Mouse (Mus musculus) liver, postnatal 0 days (tissue): ENCODE data around the gene Fat4. TPM values are rescaled to one million over a fixed set of nuclear protein-coding genes. Genes with fewer than 3 reads are reported as not detected.
A peak's percentile ranks its signal among the peaks of the same experiment; 100 is the strongest.

Experiments used
- ATAC-seq: fragments of 200-750 bp; cut with Nextera tagmentation; 2 replicates; pipeline ENCODE4 v1.8.0; 2017; ENCODE audit warnings: mild to moderate bottlenecking, moderate library complexity
- DNase-seq: peaks from one replicate; pipeline ENCODE4 v3.0.0-alpha.2; 2016
- H3K27ac ChIP-seq: fragments of 300-500 bp; sonication (generic); 2 replicates; pipeline ENCODE4 v1.5.1; 2014; ENCODE audit warnings: antibody characterized with exemption, moderate library complexity, mild to moderate bottlenecking, low read depth
- H3K27me3 ChIP-seq: fragments of 300-500 bp; sonication (generic); 2 replicates; pipeline ENCODE4 v1.6.1; 2014; ENCODE audit warnings: low read length, control low read depth, mixed read lengths; ENCODE audit not compliant: insufficient read depth
- H3K36me3 ChIP-seq: fragments of 300-500 bp; sonication (generic); replicated peaks from 2 replicates; pipeline ENCODE4 v1.6.1; 2014; ENCODE audit warnings: mild to moderate bottlenecking, control low read depth, low read length, moderate library complexity, mixed read lengths; ENCODE audit not compliant: insufficient read depth
- H3K4me1 ChIP-seq: fragments of 300-500 bp; sonication (generic); 2 replicates; pipeline ENCODE4 v1.6.1; 2014; ENCODE audit warnings: antibody characterized with exemption, mild to moderate bottlenecking, control low read depth; ENCODE audit not compliant: insufficient read depth
- H3K4me2 ChIP-seq: fragments of 300-500 bp; sonication (generic); 2 replicates; pipeline ENCODE4 v1.6.1; 2014; ENCODE audit warnings: low read depth, mild to moderate bottlenecking, low read length, moderate library complexity, mixed read lengths
- H3K4me3 ChIP-seq: fragments of 300-500 bp; sonication (generic); 2 replicates; pipeline ENCODE4 v1.5.1; 2014; ENCODE audit warnings: low read depth, low read length
- H3K9ac ChIP-seq: fragments of 300-500 bp; sonication (generic); replicated peaks from 2 replicates; pipeline ENCODE4 v1.6.1; 2014; ENCODE audit warnings: mild to moderate bottlenecking, moderate library complexity
- H3K9me3 ChIP-seq: fragments of 300-500 bp; sonication (generic); 2 replicates; pipeline ENCODE4 v1.6.1; 2016; ENCODE audit warnings: mild to moderate bottlenecking, control low read depth, low read length, mixed read lengths
- CTCF ChIP-seq: sonication (generic); IDR thresholded peaks from 2 replicates; pipeline ENCODE4 v1.5.1; 2016; ENCODE audit warnings: antibody characterized with exemption, low read depth
- EP300 ChIP-seq: IDR thresholded peaks from 2 replicates; pipeline ENCODE4 v1.6.1; 2016; ENCODE audit warnings: antibody characterized with exemption, low read depth, mild to moderate bottlenecking
- whole genome bisulfite sequencing: fragments of 180-500 bp; shearing (Covaris S2); extraction: QIAGEN DNeasy Blood & Tissue Kit; methylation state at CpG from one replicate; pipeline ENCODE4 v1.1.7; 2014; ENCODE audit not compliant: insufficient replicate concordance; 5-methylcytosine and 5-hydroxymethylcytosine counted together
- polyA plus RNA-seq: library from polyadenylated mRNA; unstranded; fragments of >200 nt; fragmentation: Nextera tagmentation; extraction: Ambion mirVana; gene quantifications from 2 replicates; pipeline ENCODE4 v1.2.1, GENCODE M21; 2015

The Fat4 gene
- polyA plus RNA-seq, 1 experiment from 2014 or later: 0.26 TPM

DNA sequence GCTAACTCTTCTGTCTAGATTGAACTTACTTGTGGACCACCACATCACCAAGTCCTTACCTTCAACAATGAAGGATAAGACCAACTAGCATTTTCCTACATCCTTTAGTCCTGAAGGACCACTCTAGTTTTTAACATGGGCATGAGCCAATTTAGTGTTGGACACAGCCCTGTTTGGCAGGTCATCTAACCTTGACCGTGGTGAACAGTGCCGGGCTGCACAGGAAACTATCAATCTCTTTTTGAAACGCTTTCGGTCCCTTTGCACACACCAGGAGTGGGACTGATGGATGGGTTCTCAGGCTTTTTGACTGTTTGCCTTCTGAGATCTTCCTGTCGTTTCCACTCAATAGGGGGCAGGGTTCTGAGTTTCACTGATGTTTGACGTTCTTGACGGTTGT lies 61.0 kb downstream of the Fat4 start:
- Histone ChIP-seq H3K9me3 (no peaks in the 10 kb centered on the region), H3K27ac (no peak overlapping the region), H3K27me3 (no peaks in the 10 kb centered on the region), H3K9ac (no peak overlapping the region), H3K4me3 (no peak overlapping the region), H3K36me3 (no peaks in the 10 kb centered on the region), H3K4me1 (no peaks in the 10 kb centered on the region), H3K4me2 (no peak overlapping the region)
- 33% methylated on average over 7 of the region's 7 CpGs for WGBS
- DNase-seq (no peak), ATAC-seq (no peak)
- TF ChIP-seq CTCF (no peak), EP300 (no peak)

- no peaks in the 10 kb centered on the region for H3K27me3 ChIP-seq
- no peaks in the 10 kb centered on the region for H3K9me3 ChIP-seq
- no peak overlapping the region for H3K27ac ChIP-seq
- no peaks in the 10 kb centered on the region for H3K36me3 ChIP-seq
- 60% methylated on average over 3 of the region's 3 CpGs for WGBS
- H3K9ac ChIP-seq: no peak overlapping the region
- no peak for ATAC-seq
- no peak overlapping the region for H3K4me2 ChIP-seq
- no peak for TF ChIP-seq CTCF
- 0 out of 2 replicates have a peak, but pooled peaks have one; percentile 12 for TF ChIP-seq EP300
- no peaks in the 10 kb centered on the region for H3K4me1 ChIP-seq
- no peak overlapping the region for H3K4me3 ChIP-seq
- DNase-seq: no peak
Measured at GRCm38 (mm10) chr3:38952602-38953001, 65.9 kb downstream of the Fat4 start.

DNA sequence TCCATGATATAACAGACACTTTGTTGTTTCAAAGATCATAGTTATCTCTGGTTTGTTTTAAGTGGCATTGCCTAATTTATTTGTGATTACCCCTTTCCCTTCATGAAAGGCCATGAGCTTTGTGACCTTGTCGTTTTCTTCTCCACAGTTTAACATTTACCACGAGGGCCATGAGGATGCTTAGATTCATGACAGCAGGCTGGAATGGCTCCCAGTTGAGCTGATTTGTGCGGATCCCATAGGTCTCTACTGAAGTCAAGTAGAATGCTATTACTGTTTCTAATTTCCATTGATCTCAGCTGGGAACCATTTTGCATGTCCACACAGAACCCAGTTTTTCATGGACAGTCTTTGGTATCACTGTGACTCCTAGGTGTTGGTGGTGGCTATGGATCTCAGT lies 67.5 kb downstream of the Fat4 start:
- Histone ChIP-seq H3K4me3 (no peak overlapping the region), H3K4me2 (no peak overlapping the region), H3K36me3 (no peaks in the 10 kb centered on the region), H3K27ac (no peak overlapping the region), H3K27me3 (no peaks in the 10 kb centered on the region), H3K4me1 (no peaks in the 10 kb centered on the region), H3K9me3 (no peaks in the 10 kb centered on the region), H3K9ac (no peak overlapping the region)
- DNase-seq: no peak
- no peak for ATAC-seq
- no peak for TF ChIP-seq EP300
- no peak for TF ChIP-seq CTCF
- WGBS: 56% methylated on average over 3 of the region's 3 CpGs

DNA sequence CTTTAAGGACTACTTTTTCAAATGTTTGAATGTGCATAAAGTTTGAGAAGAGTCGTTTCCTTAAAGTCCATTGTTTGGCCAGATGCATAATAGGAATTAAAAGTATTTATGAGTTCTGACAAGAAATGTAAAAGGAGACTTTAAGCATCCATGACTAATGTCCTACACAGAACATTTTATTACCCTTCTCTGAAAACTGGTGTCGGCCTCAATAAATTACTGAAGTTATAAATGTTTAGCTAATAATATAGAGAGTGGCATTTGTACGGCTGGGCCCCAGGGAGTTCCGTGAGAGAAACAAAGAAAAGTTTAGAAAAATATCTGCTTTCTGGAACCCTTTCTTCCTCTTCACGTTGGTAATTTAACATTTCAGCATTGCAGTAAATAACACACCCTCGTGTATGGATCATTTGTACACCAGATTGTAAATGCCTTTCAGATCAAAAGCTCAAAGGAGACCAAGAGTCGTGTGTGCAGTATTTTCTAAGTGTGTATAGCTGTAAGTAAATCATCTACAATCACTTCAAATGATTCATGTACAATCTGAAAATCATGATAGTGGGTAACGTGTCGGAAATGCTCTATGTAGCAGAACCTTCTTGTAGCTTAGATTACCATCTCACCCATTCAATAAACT lies 69.4 kb downstream of the Fat4 start:
- 74% methylated on average over 9 of the region's 9 CpGs for WGBS
- Histone ChIP-seq H3K4me2 (no peak overlapping the region), H3K27ac (no peak overlapping the region), H3K4me1 (no peaks in the 10 kb centered on the region), H3K9me3 (no peaks in the 10 kb centered on the region), H3K9ac (no peak overlapping the region), H3K36me3 (no peaks in the 10 kb centered on the region), H3K4me3 (no peak overlapping the region), H3K27me3 (no peaks in the 10 kb centered on the region)
- TF ChIP-seq CTCF (no peak), EP300 (no peak)
- ATAC-seq (no peak), DNase-seq (no peak)

- Histone ChIP-seq H3K4me1 (no peaks in the 10 kb centered on the region), H3K4me3 (no peak overlapping the region), H3K9me3 (no peaks in the 10 kb centered on the region), H3K27me3 (no peaks in the 10 kb centered on the region), H3K27ac (no peak overlapping the region), H3K4me2 (no peak overlapping the region), H3K36me3 (no peaks in the 10 kb centered on the region), H3K9ac (no peak overlapping the region)
- WGBS: 82% methylated on average over 11 of the region's 11 CpGs
- ATAC-seq (no peak), DNase-seq (no peak)
- TF ChIP-seq EP300 (no peak), CTCF (no peak)
Measured at GRCm38 (mm10) chr3:38957186-38957585, 70.4 kb downstream of the Fat4 start.

DNA sequence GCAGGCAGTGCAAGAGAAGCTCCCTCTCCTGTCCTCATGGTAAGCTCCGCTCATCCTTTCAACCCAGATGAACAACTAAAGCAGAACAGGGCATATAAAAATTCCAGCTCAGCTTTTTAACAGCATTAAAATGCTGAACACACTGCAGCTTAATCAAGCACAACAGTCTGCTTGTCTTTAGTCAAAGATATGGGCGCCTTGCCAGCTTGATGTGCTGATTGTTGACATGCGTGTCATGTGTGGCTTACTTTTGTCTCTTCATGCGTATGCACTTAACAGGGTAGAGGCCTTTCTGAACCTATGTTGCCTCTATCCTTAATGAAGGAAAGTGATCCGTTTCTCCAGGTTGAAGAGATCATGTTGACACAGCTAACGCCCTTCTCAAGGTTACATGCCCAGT lies 75.6 kb downstream of the Fat4 start:
- H3K9me3 ChIP-seq: no peaks in the 10 kb centered on the region
- H3K27me3 ChIP-seq: no peaks in the 10 kb centered on the region
- DNase-seq: no peak
- H3K4me1 ChIP-seq: no peaks in the 10 kb centered on the region
- no peak overlapping the region for H3K27ac ChIP-seq
- no peak overlapping the region for H3K4me2 ChIP-seq
- no peak overlapping the region for H3K9ac ChIP-seq
- TF ChIP-seq EP300 (no peak), CTCF (no peak)
- no peak for ATAC-seq
- H3K36me3 ChIP-seq: no peaks in the 10 kb centered on the region
- WGBS: 71% methylated on average over 6 of the region's 6 CpGs
- H3K4me3 ChIP-seq: no peak overlapping the region

GRCm38 (mm10) chr3:38967480-38967879 lies 80.7 kb downstream of the Fat4 start:
- Histone ChIP-seq H3K9me3 (no peaks in the 10 kb centered on the region), H3K36me3 (no peaks in the 10 kb centered on the region), H3K4me1 (no peaks in the 10 kb centered on the region), H3K4me2 (no peak overlapping the region), H3K27me3 (no peaks in the 10 kb centered on the region), H3K4me3 (no peak overlapping the region), H3K9ac (no peak overlapping the region), H3K27ac (no peak overlapping the region)
- no peak for ATAC-seq
- DNase-seq: no peak
- TF ChIP-seq CTCF (no peak), EP300 (no peak)
